Mouse (Mus musculus): ENCODE results near the gene Bahcc1.

Gene Bahcc1

DNA sequence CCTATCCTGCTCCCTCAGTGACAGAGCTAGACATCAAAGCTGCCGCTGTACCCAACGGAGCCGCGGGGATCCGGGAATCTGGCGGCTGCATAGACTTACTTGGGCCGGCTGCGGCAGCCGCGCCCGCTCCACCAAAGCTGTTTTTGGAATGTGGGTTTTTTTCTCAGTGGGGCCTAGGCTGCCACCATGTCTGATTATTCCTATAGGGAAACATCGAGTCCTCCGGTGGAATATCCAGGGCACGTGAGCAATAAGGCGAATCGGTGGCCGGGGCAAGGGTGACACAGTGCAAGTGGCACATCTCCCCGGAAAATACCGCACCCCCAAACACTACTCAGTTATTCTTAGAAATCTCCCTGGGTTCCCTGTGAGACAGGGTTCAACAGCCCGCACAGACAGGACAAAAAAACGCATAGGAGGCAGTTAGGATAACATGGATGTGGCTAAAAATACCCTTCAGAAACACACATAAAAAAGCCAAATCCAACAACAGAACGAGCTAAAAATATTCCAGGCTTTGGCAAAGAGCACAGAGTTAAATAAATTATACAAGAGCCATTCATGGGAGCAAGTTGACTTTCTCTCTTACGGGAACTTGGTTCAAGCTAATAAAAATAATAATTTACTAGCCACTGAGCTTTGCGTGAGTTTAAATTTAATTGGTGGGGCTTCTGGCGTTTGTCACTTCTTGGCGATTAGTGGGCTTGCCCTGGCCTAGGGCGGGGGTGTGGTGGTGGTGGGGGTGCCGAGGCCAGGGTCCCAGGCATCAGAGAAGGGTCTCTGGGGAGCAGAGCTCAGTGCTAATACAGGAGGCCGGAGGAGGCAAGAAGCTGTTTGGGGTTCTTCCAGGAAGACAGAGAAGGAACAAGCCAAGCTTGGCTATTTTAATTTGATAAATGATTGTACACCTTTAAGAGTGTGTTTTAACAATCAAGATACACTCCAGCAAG lies 8.5 kb downstream of the Bahcc1 start:
- no peak for DNase-seq (ENCODE audit: low read depth in 2 of 2, low spot score in 2 of 2)

DNA sequence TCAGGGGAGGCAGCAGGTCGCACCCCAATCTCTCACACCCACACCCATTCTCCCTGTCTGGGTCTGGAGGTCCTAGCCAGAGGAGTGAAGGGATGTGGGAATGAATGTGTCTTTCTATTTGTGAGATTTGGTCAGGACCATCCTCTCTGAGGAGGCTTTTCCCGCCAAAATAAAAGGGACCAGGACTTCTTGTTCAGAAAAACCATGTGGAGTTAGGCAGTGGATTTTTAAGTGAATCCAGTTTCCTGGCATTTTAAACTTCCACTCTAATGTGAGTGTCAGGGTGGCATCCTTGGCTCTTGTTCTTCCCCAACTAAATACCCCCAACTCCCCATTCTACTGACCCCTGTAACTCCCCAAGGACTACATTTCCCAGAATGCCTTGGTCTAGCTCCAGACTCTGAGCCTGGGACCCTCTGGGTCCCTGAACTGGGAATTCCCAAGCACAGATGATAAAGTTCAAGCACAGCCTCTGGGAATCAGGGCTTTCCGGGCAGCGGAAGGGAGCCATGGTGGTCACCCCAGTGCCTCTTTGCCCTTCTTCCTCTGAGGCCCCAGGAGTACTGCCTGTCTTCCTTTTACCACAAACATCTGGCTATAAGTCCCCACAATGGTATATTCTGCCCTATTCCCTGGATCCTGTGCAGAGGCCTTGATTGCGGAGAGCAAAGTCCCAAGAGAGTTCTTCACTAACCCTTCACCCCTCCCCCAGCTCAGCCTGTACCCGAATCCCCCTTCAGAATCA lies 9.4 kb downstream of the Bahcc1 start:
- no peak for DNase-seq (ENCODE audit: low read depth in 2 of 2, low spot score in 2 of 2)

DNA sequence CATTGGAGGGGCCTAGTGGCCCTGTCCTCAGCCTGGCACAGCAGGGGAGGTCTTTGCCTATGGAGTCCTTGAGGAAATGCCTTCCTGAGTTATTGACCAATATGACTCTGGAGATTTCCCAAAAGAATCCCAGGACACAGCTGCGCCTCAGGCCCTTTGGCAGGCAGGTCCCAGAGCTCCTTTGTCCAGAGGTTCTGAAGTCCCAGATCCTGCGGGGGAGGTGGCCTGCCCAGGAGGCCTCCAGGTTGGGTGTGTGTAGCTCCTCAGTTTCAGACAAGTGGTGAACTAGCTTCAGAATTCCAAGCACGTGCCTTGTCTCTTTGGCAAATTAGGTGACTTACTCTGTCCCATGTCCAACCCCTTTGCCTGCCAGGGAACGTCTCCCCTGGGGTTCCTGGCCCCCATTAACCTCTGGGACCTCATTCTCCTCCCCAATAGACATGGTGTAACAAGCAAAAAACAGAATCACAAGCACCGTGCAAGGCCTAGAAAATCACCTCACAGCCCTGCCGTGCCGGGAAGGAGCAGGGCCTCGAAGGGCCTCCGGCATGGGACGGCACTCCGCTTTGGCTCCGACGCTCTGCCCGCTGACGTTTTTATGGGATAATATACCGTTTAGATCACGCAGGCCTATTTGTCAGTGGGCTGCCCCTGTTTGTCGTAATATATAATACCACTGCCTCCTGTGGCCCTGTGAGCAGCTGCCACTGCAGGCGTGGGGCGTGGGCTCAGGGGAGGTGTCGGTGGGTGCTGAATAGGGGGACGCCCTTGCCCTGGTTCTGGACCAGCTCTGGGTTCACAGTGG lies 10.2 kb downstream of the Bahcc1 start:
- DNase-seq (ENCODE audit: low read depth in 2 of 2, low spot score in 2 of 2) = no peak

DNA sequence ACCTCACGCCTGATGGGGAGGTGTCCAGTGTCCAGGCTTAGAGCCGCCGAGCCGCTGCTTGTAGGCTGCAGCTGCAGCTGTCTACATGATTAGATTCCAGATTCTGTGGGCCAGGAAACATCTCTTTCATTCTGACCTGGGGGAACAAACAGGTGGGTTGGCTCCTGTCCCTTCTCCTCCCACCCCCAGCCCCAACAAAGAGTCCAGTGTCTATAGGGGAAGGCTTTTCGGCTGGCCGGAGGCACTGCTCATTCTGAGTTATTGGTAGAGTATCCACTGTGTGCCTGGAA lies 10.7 kb downstream of the Bahcc1 start:
- DNase-seq (ENCODE audit: low read depth in 2 of 2, low spot score in 2 of 2) = no peak

DNA sequence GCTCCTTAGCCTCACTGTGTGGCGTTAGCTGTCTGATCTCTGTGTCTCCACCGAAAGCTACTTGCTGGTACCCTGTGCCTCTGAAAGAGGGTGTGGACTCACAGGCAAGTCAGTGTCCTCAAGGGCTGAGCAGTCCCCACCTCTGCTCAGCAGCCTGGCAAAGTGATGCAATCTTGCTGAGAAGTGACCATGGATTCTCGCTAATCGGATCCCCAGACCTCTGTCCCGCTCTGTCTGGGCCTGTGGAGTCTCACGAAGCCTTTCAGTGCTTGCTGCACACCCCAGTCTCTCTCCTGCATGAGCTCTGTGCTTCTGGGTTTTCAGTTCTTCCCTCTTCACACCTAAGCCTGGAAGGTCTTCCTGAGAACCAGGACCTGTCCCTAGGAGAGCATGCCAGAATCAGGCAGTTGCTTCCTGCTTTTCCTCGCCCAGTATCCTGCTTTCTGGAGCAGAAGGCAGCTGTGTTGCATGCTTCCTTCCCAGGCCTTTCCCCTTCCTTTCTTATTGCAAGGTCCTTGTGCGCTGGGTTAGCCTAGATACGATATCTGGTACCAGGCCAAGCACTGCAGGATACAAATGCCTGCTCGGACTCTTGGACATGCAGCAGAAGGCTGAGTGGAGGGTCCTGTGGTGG lies 15.5 kb downstream of the Bahcc1 start:
- DNase-seq (ENCODE audit: low read depth in 2 of 2, low spot score in 2 of 2) = no peak

DNA sequence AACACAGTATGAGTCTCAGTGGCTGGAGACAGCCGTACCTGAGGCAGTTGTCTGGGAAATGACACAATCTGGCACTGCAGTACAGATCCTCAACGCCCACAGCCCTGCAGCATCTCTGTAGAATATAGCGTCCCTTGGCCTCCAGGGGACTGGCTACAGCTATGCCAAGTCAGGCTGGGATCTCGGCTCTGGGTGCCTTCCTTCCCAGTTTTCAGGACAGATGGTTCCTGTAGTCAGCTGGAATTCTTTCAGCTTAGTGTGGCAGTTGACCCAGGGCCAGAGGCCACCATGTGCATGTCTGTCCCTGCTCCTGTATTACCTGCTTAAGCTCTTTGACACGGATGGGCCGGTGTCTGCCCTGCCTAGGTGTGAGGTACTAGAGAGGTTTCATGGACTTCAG lies 16.2 kb downstream of the Bahcc1 start:
- DNase-seq (ENCODE audit: low read depth in 2 of 2, low spot score in 2 of 2) = no peak

DNA sequence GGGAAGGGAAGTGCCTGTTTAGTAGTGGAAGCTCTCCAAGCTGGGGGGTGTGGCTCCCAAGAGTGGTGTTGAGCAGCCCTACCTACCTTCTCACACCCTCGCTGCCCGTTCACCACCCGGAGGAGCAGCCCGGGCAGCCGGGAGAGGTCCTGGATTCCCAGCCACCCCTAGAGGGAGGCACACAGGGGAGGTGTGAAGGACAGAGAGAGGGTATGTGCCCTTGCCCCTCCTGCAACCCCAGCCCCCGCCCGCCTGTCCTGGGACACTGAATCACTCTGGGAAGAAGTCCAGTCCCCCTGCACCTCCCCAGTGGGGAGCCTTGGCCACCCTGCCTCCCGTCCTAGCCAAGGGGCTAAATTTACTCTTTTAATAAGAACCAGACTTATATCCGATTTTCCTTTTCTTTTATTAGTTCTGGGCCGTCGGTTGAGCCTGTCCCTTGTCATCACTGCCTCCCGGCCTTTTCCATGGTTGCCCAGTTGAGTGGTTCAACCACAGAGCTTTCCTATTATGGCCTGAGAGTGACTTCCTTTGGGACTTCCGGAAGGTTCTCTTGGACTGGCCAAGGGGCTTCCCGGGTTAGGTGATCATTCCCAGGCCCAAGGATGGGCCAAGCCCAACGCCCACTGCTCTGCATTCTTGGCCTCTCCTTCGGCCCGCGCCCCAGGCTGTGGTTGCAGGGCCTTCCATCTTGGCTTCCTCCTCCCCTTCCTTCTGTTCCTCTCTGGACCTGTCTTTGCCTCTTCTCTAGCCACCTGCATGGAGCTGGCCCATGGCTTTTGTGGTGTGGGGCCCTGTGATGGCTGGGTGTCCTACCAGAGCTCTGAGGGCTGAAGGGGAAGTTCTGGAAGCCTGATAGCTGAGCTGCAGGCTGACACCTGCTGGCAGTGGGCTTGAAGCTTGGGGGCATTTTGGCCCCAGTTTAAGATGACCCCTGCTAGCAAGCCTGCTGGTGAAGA lies 18.5 kb downstream of the Bahcc1 start:
- DNase-seq (ENCODE audit: low read depth in 2 of 2, low spot score in 2 of 2) = no peak

DNA sequence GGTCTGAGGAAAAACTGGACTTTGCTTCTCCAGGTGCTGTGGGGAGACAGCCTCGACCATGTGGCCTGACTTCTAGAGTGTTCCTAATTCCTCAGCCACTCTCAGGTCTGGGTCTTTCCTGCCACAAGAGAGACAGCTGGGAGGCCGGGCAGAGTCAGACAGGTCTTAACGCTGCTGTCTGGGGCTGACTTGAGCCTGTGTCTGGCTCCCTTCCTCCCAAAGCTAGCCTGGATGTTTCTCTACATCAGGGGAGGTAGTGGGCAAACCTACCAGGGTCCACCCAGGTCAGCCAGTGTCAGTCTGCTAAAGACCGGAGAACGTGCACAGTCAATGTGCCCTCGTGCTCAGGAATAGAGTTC lies 19.2 kb downstream of the Bahcc1 start:
- no peak for DNase-seq (ENCODE audit: low read depth in 2 of 2, low spot score in 2 of 2)

DNA sequence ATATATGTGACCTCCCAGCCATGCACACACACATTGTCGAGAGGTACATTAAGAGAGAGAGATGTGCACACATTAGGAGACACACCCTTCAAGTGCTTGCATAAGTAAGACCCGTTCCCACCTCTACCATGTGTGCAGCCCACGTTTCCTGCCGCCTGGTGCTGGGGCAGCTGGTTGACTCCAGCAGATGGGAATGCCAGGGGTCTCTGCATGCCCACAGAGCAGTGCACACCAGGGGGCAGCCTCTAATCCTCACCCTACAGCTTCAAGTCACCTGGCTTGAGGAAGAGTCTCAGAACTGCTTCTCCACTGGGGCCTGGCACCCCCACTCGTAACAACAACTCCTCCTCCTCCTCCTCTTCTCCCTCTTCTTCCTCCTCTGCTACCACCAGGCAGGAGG lies 19.7 kb downstream of the Bahcc1 start:
- DNase-seq (ENCODE audit: low read depth in 2 of 2, low spot score in 2 of 2) = no peak

DNA sequence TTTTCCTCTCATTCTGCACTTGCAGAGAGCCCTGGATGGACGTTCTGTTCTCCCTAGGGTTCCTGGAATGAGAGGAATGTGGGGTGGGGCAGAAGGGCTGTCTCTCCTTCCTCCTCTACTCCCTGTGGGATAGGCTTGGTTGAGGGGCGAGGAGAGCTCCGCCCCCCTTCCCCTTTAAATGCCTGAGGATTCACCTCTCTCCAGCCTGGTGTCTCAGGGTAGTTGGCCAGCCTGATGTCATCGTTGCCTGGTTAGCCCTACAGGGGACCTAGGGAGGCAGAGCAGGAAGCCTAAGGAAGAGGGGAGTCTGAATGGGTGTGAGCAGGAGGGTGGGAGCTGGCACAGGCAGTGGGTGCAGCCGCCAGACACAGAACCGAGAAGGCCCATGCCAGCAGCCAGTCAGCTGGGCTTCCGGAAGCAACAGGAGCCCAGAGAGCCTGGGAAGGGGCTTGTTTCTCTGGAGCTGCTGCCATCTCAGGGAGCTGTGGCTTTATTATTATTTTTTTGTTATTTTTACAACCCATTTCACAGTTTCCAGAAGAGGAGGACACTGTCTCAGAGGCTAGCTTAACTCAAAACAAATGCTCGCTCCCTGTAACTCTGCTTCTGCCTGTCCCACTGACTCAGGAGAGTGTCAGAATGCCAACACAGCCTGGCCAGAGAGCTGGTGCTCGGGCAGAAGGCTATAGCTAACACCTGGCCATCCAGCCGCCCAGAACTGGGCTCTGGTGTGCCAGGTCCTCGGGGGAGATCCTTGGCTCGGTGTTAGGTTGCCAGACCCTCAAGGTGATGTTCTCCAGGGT lies 20.3 kb downstream of the Bahcc1 start:
- DNase-seq (ENCODE audit: low read depth in 2 of 2, low spot score in 2 of 2) = no peak

DNA sequence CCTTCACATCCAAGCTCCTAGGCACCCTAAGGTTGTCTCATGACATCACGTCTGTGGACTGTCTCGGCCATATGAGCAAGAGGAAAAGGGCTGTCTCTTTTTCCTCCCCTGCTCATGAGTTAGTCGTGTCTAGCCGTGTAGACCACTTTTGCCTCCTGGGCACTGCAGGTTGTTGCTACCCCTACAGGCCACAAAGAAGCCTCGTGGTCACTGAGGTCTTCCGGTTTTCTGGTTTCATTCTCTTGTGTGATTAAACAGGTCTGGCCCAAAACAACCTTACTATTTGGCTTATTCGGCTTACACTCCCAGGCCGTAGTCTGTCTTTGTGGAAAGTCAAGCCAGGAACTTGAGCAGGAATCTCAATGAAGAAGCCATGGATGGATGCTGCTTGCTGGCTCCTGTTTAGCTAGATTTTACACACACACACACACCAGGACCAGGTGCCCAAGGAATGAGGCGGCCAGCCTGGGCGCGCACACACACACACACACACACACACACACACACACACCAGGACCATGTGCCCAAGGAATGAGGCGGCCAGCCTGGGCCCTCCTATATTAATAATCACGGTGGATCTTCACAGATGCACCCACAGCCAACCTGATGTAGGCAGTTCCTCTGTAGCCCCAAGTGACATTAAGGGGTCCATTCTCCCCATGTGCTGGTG lies 21.0 kb downstream of the Bahcc1 start:
- DNase-seq (ENCODE audit: low read depth in 2 of 2, low spot score in 2 of 2) = no peak

DNA sequence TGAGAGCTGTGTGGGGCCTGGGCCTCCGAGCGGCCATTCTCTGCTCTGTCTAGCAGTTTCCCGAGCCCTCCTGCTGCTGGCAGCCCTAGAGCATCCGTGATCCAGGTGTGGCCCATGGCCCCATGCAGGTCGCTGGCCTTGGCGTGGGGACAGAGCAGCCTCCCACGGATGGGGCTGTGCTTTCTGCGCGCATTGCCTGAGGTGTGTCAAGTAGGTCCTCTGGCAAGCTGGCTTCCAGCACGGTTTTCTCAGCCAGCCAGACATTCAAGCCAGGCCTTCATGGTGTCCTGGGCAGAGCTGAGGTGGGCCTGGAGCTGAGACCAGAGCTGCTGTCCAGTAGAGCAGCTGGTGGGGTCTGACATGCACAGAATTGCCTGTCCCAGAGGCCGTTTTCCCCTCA lies 21.7 kb downstream of the Bahcc1 start:
- DNase-seq (ENCODE audit: low read depth in 2 of 2, low spot score in 2 of 2) = no peak

DNA sequence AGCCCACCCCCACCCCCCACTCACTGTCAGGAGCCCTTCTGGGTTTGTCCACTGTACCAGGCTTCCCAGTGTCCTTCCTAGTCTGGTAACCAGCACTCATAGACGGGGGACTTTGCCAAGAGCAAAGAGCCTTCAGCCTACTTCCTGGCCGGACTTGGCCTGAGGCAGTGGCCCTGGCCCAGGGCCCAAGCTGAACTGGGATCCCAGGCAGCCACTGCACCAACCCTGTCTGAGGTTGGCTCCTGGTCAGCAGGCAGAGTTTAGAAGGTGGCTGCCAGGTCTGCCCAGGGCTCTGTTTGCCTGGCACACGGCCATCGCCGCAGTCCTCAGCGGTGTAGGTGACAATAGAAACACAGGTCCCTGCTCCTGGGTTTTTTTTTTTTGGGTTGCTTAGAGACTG lies 22.3 kb downstream of the Bahcc1 start:
- DNase-seq (ENCODE audit: low read depth in 2 of 2, low spot score in 2 of 2) = no peak

DNA sequence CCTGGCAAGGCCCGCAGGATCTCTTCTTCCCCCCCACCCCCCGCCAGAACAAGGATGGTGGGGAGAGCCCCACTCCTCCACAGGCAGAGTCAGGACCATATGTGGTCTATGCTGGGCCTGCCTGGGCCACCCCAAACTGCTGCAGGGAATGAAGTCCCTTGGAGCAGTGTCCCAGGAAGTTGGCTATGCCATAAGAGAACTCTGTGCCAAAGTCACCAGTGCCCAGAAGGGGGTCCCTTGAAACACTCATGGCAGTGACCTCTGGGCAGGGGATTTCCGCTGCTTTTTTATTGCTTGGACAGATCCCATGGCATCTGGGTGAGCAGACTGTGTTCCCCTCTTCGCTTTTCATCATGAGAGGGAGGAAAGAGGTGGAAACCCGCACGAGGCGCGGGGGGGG lies 22.8 kb downstream of the Bahcc1 start:
- DNase-seq (ENCODE audit: low read depth in 2 of 2, low spot score in 2 of 2) = no peak

DNA sequence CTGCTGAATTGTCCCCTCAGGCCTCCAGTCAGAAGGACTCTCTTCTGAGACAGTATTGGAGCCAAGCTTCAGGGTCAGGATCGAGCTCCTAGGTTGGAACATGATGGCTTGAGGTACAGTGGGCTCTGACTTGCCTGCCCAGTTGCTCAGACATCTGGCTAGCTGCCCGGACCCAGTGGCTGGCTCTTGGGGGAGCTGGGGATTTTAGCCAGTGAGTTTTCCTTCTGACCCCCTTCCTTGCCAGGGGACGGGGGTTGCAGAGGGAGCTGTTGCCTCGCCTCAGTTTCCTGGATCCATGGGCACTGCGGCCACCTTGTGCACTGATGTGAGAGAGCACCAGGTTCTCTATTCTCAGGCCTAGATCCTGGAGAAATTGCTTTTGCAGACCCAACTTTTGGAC lies 23.4 kb downstream of the Bahcc1 start:
- DNase-seq (ENCODE audit: low read depth in 2 of 2, low spot score in 2 of 2) = no peak

DNA sequence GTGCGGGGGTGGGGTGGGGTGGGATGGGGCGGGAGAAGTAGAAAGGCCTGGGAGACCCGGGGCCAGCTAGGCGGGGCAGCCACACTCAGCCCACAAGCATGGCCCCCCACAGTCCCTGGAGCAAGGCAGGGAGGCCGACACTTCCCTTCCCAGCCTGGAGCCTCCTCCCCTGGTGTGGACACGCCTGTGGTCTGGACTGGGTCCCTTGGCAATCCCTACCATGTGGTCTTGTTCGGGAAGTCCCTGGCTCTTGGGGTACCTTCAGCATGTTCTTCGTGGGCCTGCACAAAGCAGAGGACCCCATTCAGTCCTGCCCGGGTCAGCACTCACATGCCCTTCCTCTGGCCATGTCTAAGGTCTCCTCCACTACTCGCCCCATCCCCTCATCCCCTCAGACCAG lies 23.8 kb downstream of the Bahcc1 start:
- DNase-seq (ENCODE audit: low read depth in 2 of 2, low spot score in 2 of 2) = no peak

DNA sequence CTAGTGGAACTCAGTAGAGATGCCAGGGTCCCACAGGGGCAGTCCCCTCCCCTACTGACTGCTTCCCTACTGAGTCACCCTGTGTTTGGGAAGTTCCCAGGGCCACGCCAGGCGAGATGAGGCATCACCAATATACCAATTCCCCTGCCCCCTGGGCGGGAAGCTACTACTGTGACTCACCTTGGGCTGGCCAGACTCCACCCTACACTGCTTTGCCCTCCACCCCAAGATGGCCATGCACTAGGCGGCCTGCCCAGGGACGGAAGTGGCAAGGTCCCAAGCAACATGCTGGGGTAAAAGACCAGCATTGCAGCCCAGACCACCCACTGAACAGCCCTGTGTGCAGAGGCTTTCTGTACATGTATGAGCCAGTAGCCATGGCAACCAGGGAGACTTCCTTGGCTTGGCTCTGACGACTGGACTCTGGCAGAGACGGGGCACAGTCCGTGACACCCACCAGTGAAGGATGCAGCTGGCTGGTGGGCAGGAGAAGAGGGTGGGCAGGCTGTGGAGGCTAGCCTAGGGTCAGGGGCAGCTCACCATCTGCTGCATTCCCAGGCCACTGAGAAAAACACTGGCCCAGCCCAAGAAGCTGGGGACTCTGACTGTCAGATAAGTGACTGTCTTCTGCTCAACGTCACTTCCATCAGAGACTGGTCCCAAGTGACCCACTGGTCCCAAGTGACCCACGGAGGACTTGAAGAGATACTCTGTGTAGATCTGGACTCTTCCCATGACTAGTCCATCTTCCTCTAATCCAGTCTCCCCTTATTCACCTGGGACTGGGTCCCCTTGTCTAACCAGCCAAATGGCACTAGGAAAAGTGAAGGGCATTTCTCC lies 24.5 kb downstream of the Bahcc1 start:
- DNase-seq (ENCODE audit: low read depth in 2 of 2, low spot score in 2 of 2) = no peak

DNA sequence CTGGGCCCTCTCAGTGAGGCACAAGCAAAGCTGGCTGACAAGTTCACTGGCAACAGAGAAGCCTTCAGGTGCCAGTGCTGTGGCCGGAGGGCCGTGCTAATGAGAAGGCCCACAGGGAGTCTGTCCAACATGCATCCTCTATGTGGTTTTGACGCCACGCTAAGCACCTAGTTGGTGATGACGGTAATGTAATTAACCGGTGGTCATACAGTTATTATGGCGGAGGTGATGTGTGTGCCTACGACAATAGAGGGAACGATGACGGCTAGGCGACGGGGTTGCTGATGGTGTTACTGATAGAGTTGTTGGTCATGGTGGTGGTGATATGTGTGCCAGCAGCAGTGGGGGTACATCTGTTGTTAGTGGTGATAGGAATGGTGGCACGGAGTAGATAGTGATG lies 25.2 kb downstream of the Bahcc1 start:
- DNase-seq (ENCODE audit: low read depth in 2 of 2, low spot score in 2 of 2) = no peak

All from CD8-positive naive resting alpha-beta T cell, adult 2 months (primary cell).